Mouse (Mus musculus): ENCODE measurements around the gene Fhod1. TPM values are rescaled to one million over a fixed set of nuclear protein-coding genes. Genes with fewer than 3 reads are reported as not detected.

Fhod1 gene
- total and polyA plus RNA-seq, 2 experiments from 2014 or later, result 0.72 to 6.9 TPM

DNA sequence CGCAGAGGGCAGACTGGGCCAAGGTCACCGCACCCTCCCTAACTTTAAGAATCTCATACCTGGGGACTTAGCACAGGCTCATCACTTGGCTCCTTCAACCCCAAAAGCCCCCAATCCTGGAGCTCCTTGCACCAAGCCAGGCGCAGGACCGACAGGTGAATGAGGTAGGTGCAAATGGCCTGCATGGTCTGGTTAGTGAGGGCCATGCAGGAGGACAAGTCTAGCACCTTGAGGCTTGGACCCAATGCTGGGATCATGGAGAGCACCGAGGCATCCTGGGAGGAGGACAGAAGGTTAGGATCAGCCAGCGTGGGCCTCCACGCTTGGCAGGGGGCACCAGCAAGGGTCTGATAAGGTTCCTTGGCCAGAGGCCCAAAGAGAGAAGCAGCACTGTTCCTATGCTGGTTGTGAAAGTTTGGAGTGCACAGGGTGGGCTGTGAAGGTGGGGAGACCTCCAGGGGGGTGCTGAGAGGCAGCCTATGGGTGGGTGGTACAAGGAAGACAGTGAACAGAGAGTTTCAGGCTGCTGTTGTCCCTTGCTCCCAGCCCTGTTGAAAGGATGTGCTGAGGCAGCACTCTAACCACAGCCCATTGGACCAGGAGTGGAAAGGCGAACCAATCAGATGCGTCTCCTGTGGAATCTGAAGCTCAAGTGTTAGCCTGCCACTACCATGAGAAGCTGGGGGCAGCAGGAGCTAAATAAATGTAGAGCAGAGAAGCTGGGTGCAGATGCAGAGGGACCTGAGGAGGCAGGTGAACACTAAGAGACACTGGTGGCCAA is 33.9 kb downstream of the Fhod1 start:
- TF ChIP-seq CTCF (IDR thresholded peaks at IDR 0.05; ENCODE audit: low read depth), result no peak
- Histone ChIP-seq H3K36me3 (replicated peaks; ENCODE audit: control insufficient read depth, insufficient read depth, low read length) (peaks cover 43% of the 10 kb centered on the region), H3K4me1 (ENCODE audit: control insufficient read depth, insufficient read depth) (peaks cover 29% of the 10 kb centered on the region), H3K4me3 (ENCODE audit: low read depth, low read length) (no peak overlapping the region), H3K27me3 (ENCODE audit: control insufficient read depth, insufficient read depth, low read length) (no peaks in the 10 kb centered on the region), H3K4me2 (ENCODE audit: low read depth, low read length) (no peak overlapping the region), H3K27ac (ENCODE audit: low read depth) (no peak overlapping the region), H3K9me3 (replicated peaks; ENCODE audit: control insufficient read depth, low read length) (no peaks in the 10 kb centered on the region), H3K9ac (replicated peaks; ENCODE audit: low read depth, low read length) (no peak overlapping the region)
- ATAC-seq (ENCODE audit: insufficient read depth, low read depth), result 0 out of 2 replicates have a peak, but pooled peaks have one; percentile 38
- 57% methylated on average over 9 of the region's 9 CpGs for WGBS
- DNase-seq (ENCODE audit: low spot score), result no peak

- Histone ChIP-seq H3K36me3 (replicated peaks; ENCODE audit: control insufficient read depth, insufficient read depth, low read length) (peaks cover 45% of the 10 kb centered on the region), H3K9me3 (replicated peaks; ENCODE audit: control insufficient read depth, low read length) (no peaks in the 10 kb centered on the region), H3K27me3 (ENCODE audit: control insufficient read depth, insufficient read depth, low read length) (no peaks in the 10 kb centered on the region), H3K4me1 (ENCODE audit: control insufficient read depth, insufficient read depth) (peaks cover 24% of the 10 kb centered on the region), H3K27ac (ENCODE audit: low read depth) (no peak overlapping the region), H3K4me3 (ENCODE audit: low read depth, low read length) (no peak overlapping the region), H3K4me2 (ENCODE audit: low read depth, low read length) (no peak overlapping the region), H3K9ac (replicated peaks; ENCODE audit: low read depth, low read length) (no peak overlapping the region)
- WGBS, result 55% methylated on average over 8 of the region's 8 CpGs
- ATAC-seq (ENCODE audit: insufficient read depth, low read depth), result peak; percentile 24
- DNase-seq (ENCODE audit: low spot score), result no peak
- TF ChIP-seq CTCF (IDR thresholded peaks at IDR 0.05; ENCODE audit: low read depth) (no peak), EP300 (IDR thresholded peaks at IDR 0.05; ENCODE audit: low read depth) (no peak)
Observed at GRCm38 (mm10) chr8:105312891-105313481, 34.8 kb downstream of the Fhod1 start.

GRCm38 (mm10) chr8:105311718-105312117 is 36.0 kb downstream of the Fhod1 start:
- no peak for TF ChIP-seq CTCF (IDR thresholded peaks at IDR 0.05; ENCODE audit: low read depth)
- no peak for TF ChIP-seq EP300 (IDR thresholded peaks at IDR 0.05; ENCODE audit: low read depth)
- 71% methylated on average over 1 of the region's 1 CpGs for WGBS
- no peak for ATAC-seq (ENCODE audit: insufficient read depth, low read depth)
- H3K4me2 ChIP-seq (ENCODE audit: low read depth, low read length), result no peak overlapping the region
- H3K4me3 ChIP-seq (ENCODE audit: low read depth, low read length), result no peak overlapping the region
- peaks cover 49% of the 10 kb centered on the region for H3K36me3 ChIP-seq (replicated peaks; ENCODE audit: control insufficient read depth, insufficient read depth, low read length)
- peaks cover 21% of the 10 kb centered on the region for H3K4me1 ChIP-seq (ENCODE audit: control insufficient read depth, insufficient read depth)
- H3K27ac ChIP-seq (ENCODE audit: low read depth), result no peak overlapping the region
- no peaks in the 10 kb centered on the region for H3K9me3 ChIP-seq (replicated peaks; ENCODE audit: control insufficient read depth, low read length)
- no peaks in the 10 kb centered on the region for H3K27me3 ChIP-seq (ENCODE audit: control insufficient read depth, insufficient read depth, low read length)
- no peak overlapping the region for H3K9ac ChIP-seq (replicated peaks; ENCODE audit: low read depth, low read length)
- DNase-seq (ENCODE audit: low spot score), result no peak

DNA sequence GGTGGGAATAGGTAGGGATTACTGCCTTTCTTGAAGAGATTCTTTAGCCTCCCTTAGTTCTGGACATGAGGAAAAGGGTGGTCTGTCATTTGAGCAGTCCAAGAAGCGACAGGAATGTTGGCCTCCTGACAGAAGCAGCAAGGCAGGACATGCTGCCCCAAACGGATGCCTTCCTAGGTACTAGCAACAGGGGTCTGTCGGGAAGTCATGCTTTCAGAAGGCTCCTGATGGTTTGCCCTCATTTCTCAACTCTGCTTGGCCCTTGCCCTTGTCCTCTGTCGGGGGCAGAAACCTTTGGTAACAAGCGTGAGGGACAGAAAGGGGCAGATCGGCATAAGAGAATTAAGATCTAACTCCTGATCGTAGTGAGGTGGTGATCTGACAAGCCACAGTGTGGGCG is 37.6 kb downstream of the Fhod1 start:
- no peak for ATAC-seq (ENCODE audit: insufficient read depth, low read depth)
- peaks cover 41% of the 10 kb centered on the region for H3K36me3 ChIP-seq (replicated peaks; ENCODE audit: control insufficient read depth, insufficient read depth, low read length)

DNA sequence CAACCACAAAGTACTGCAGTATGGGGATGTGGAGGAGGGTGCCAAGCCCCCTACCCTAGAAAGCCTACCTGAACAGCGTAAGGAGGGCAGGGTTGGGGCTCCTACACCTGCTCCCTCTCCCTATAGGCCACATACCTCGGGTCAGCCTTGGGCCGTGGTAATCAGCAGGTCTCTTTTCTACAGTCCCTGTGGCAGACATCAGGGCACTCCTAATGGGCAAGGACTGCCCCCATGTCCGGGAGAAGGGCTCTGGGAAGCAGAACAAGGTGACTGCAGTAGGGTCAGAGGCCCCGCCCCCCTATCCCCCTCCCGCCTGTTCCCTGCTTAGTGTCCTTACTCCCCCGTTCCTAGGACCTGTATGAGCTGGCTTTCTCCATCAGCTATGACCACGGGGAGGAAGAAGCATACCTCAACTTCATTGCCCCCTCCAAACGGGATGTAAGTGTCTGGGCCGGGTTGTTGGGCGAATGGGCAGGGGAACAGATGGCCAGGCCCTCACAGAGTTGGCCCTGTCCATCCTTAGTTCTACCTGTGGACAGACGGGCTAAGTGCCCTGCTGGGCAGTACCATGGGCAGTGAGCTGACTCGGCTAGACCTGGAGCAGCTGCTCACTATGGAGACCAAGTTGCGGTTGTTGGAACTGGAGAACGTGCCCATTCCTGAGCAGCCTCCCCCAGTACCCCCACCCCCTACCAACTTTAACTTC is 38.5 kb downstream of the Fhod1 start:
- DNase-seq (ENCODE audit: low spot score), result no peak
- no peak overlapping the region for H3K4me3 ChIP-seq (ENCODE audit: low read depth, low read length)
- H3K27ac ChIP-seq (ENCODE audit: low read depth), result no peak overlapping the region
- WGBS, result 77% methylated on average over 15 of the region's 15 CpGs
- no peak overlapping the region for H3K4me2 ChIP-seq (ENCODE audit: low read depth, low read length)
- peaks cover 32% of the 10 kb centered on the region for H3K4me1 ChIP-seq (ENCODE audit: control insufficient read depth, insufficient read depth)
- TF ChIP-seq EP300 (IDR thresholded peaks at IDR 0.05; ENCODE audit: low read depth) (no peak), CTCF (IDR thresholded peaks at IDR 0.05; ENCODE audit: low read depth) (no peak)
- no peak overlapping the region for H3K9ac ChIP-seq (replicated peaks; ENCODE audit: low read depth, low read length)
- H3K9me3 ChIP-seq (replicated peaks; ENCODE audit: control insufficient read depth, low read length), result no peaks in the 10 kb centered on the region
- ATAC-seq (ENCODE audit: insufficient read depth, low read depth), result no peak
- H3K27me3 ChIP-seq (ENCODE audit: control insufficient read depth, insufficient read depth, low read length), result no peaks in the 10 kb centered on the region
- H3K36me3 ChIP-seq (replicated peaks; ENCODE audit: control insufficient read depth, insufficient read depth, low read length), result peaks cover 34% of the 10 kb centered on the region

More for the DNA sequence above, 37.6 kb downstream of the Fhod1 start:
- WGBS, result 77% methylated on average over 8 of the region's 8 CpGs
- Histone ChIP-seq H3K9me3 (replicated peaks; ENCODE audit: control insufficient read depth, low read length) (no peaks in the 10 kb centered on the region), H3K4me2 (ENCODE audit: low read depth, low read length) (no peak overlapping the region), H3K4me1 (ENCODE audit: control insufficient read depth, insufficient read depth) (peaks cover 24% of the 10 kb centered on the region), H3K9ac (replicated peaks; ENCODE audit: low read depth, low read length) (no peak overlapping the region), H3K27me3 (ENCODE audit: control insufficient read depth, insufficient read depth, low read length) (no peaks in the 10 kb centered on the region), H3K27ac (ENCODE audit: low read depth) (no peak overlapping the region), H3K4me3 (ENCODE audit: low read depth, low read length) (no peak overlapping the region)
- TF ChIP-seq EP300 (IDR thresholded peaks at IDR 0.05; ENCODE audit: low read depth), result no peak
- TF ChIP-seq CTCF (IDR thresholded peaks at IDR 0.05; ENCODE audit: low read depth), result no peak
- no peak for DNase-seq (ENCODE audit: low spot score)
